Mouse (Mus musculus): ENCODE measurements around the gene Kcnb1. TPM values are rescaled to one million over a fixed set of nuclear protein-coding genes. Genes with fewer than 3 reads are reported as not detected.
"Not testable (repeated sequence)": the region's sequence is repeated elsewhere in the genome, so short reads cannot be mapped to it uniquely, and the experiment has no call there.

The Kcnb1 gene
- polyA plus RNA-seq, 1 experiment, result not detected

- Histone ChIP-seq H3K27me3 (ENCODE audit: control insufficient read depth, insufficient read depth, insufficient read length) (no peaks in the 10 kb centered on the region), H3K4me3 (ENCODE audit: insufficient read depth, poor library complexity, severe bottlenecking) (no peak overlapping the region), H3K36me3 (ENCODE audit: control insufficient read depth, insufficient read depth) (no peaks in the 10 kb centered on the region), H3K79me3 (ENCODE audit: low read depth) (no peaks in the 10 kb centered on the region), H3ac (ENCODE audit: control insufficient read depth, insufficient read length, low read depth) (no peak overlapping the region), H3K79me2 (ENCODE audit: control insufficient read depth, insufficient read depth) (no peaks in the 10 kb centered on the region)
- TF ChIP-seq CEBPB (IDR thresholded peaks at IDR 0.05; ENCODE audit: low read depth), result no peak
- TF ChIP-seq MAX (IDR thresholded peaks at IDR 0.05), result no peak
- TF ChIP-seq MYOD1 (IDR thresholded peaks at IDR 0.05; ENCODE audit: control insufficient read depth, insufficient read length, low read depth), result no peak
- no peak for TF ChIP-seq FOSL1 (IDR thresholded peaks at IDR 0.05; ENCODE audit: insufficient read depth, low read length, poor library complexity, severe bottlenecking)
- no peak for TF ChIP-seq MYOG (IDR thresholded peaks at IDR 0.05; ENCODE audit: control insufficient read depth, extremely low read depth, insufficient read length)
- no peak for TF ChIP-seq USF1 (IDR thresholded peaks at IDR 0.05; ENCODE audit: low read depth)
- TF ChIP-seq CTCF (IDR thresholded peaks at IDR 0.05; ENCODE audit: control insufficient read depth, insufficient read depth, insufficient read length), result no peak
Observed at GRCm38 (mm10) chr2:167212551-167212950, 22.6 kb upstream of the Kcnb1 start.

GRCm38 (mm10) chr2:167212089-167212488 lies 22.1 kb upstream of the Kcnb1 start:
- H3K79me3 ChIP-seq (ENCODE audit: low read depth), result no peaks in the 10 kb centered on the region
- TF ChIP-seq USF1 (IDR thresholded peaks at IDR 0.05; ENCODE audit: low read depth) (no peak), MYOG (IDR thresholded peaks at IDR 0.05; ENCODE audit: control insufficient read depth, extremely low read depth, insufficient read length) (no peak), MAX (IDR thresholded peaks at IDR 0.05) (no peak), FOSL1 (IDR thresholded peaks at IDR 0.05; ENCODE audit: insufficient read depth, low read length, poor library complexity, severe bottlenecking) (no peak), CTCF (IDR thresholded peaks at IDR 0.05; ENCODE audit: control insufficient read depth, insufficient read depth, insufficient read length) (no peak), MYOD1 (IDR thresholded peaks at IDR 0.05; ENCODE audit: control insufficient read depth, insufficient read length, low read depth) (no peak), CEBPB (IDR thresholded peaks at IDR 0.05; ENCODE audit: low read depth) (no peak)

GRCm38 (mm10) chr2:167209900-167210299 lies 19.9 kb upstream of the Kcnb1 start:
- Histone ChIP-seq H3ac (ENCODE audit: control insufficient read depth, insufficient read length, low read depth) (no peak overlapping the region), H3K79me2 (ENCODE audit: control insufficient read depth, insufficient read depth) (no peaks in the 10 kb centered on the region), H3K36me3 (ENCODE audit: control insufficient read depth, insufficient read depth) (no peaks in the 10 kb centered on the region), H3K79me3 (ENCODE audit: low read depth) (no peaks in the 10 kb centered on the region), H3K27me3 (ENCODE audit: control insufficient read depth, insufficient read depth, insufficient read length) (no peaks in the 10 kb centered on the region), H3K4me3 (ENCODE audit: insufficient read depth, poor library complexity, severe bottlenecking) (no peak overlapping the region)
- TF ChIP-seq CEBPB (IDR thresholded peaks at IDR 0.05; ENCODE audit: low read depth), result no peak
- TF ChIP-seq FOSL1 (IDR thresholded peaks at IDR 0.05; ENCODE audit: insufficient read depth, low read length, poor library complexity, severe bottlenecking), result no peak
- TF ChIP-seq MYOD1 (IDR thresholded peaks at IDR 0.05; ENCODE audit: control insufficient read depth, insufficient read length, low read depth), result no peak
- no peak for TF ChIP-seq MYOG (IDR thresholded peaks at IDR 0.05; ENCODE audit: control insufficient read depth, extremely low read depth, insufficient read length)
- TF ChIP-seq MAX (IDR thresholded peaks at IDR 0.05), result no peak
- TF ChIP-seq CTCF (IDR thresholded peaks at IDR 0.05; ENCODE audit: control insufficient read depth, insufficient read depth, insufficient read length), result no peak
- TF ChIP-seq USF1 (IDR thresholded peaks at IDR 0.05; ENCODE audit: low read depth), result no peak

More at GRCm38 (mm10) chr2:167212089-167212488, 22.1 kb upstream of the Kcnb1 start:
- H3K4me3 ChIP-seq (ENCODE audit: insufficient read depth, poor library complexity, severe bottlenecking), result no peak overlapping the region
- H3K36me3 ChIP-seq (ENCODE audit: control insufficient read depth, insufficient read depth), result no peaks in the 10 kb centered on the region
- H3K27me3 ChIP-seq (ENCODE audit: control insufficient read depth, insufficient read depth, insufficient read length), result no peaks in the 10 kb centered on the region
- H3K79me2 ChIP-seq (ENCODE audit: control insufficient read depth, insufficient read depth), result no peaks in the 10 kb centered on the region
- H3ac ChIP-seq (ENCODE audit: control insufficient read depth, insufficient read length, low read depth), result no peak overlapping the region

GRCm38 (mm10) chr2:167208984-167209383 lies 19.0 kb upstream of the Kcnb1 start:
- Histone ChIP-seq H3K36me3 (ENCODE audit: control insufficient read depth, insufficient read depth) (no peaks in the 10 kb centered on the region), H3K79me3 (ENCODE audit: low read depth) (no peaks in the 10 kb centered on the region), H3ac (ENCODE audit: control insufficient read depth, insufficient read length, low read depth) (no peak overlapping the region), H3K27me3 (ENCODE audit: control insufficient read depth, insufficient read depth, insufficient read length) (no peaks in the 10 kb centered on the region), H3K79me2 (ENCODE audit: control insufficient read depth, insufficient read depth) (no peaks in the 10 kb centered on the region), H3K4me3 (ENCODE audit: insufficient read depth, poor library complexity, severe bottlenecking) (no peak overlapping the region)
- no peak for TF ChIP-seq CEBPB (IDR thresholded peaks at IDR 0.05; ENCODE audit: low read depth)
- TF ChIP-seq MYOG (IDR thresholded peaks at IDR 0.05; ENCODE audit: control insufficient read depth, extremely low read depth, insufficient read length), result no peak
- no peak for TF ChIP-seq FOSL1 (IDR thresholded peaks at IDR 0.05; ENCODE audit: insufficient read depth, low read length, poor library complexity, severe bottlenecking)
- TF ChIP-seq MAX (IDR thresholded peaks at IDR 0.05), result no peak
- no peak for TF ChIP-seq MYOD1 (IDR thresholded peaks at IDR 0.05; ENCODE audit: control insufficient read depth, insufficient read length, low read depth)
- no peak for TF ChIP-seq CTCF (IDR thresholded peaks at IDR 0.05; ENCODE audit: control insufficient read depth, insufficient read depth, insufficient read length)
- TF ChIP-seq USF1 (IDR thresholded peaks at IDR 0.05; ENCODE audit: low read depth), result no peak

GRCm38 (mm10) chr2:167205918-167206629 lies 16.1 kb upstream of the Kcnb1 start:
- Histone ChIP-seq H3K4me3 (ENCODE audit: insufficient read depth, poor library complexity, severe bottlenecking) (no peak overlapping the region), H3ac (ENCODE audit: control insufficient read depth, insufficient read length, low read depth) (no peak overlapping the region), H3K36me3 (ENCODE audit: control insufficient read depth, insufficient read depth) (no peaks in the 10 kb centered on the region), H3K79me3 (ENCODE audit: low read depth) (no peaks in the 10 kb centered on the region), H3K79me2 (ENCODE audit: control insufficient read depth, insufficient read depth) (no peaks in the 10 kb centered on the region), H3K27me3 (ENCODE audit: control insufficient read depth, insufficient read depth, insufficient read length) (no peaks in the 10 kb centered on the region)
- no peak for TF ChIP-seq CTCF (IDR thresholded peaks at IDR 0.05; ENCODE audit: control insufficient read depth, insufficient read depth, insufficient read length)
- no peak for TF ChIP-seq MYOG (IDR thresholded peaks at IDR 0.05; ENCODE audit: control insufficient read depth, extremely low read depth, insufficient read length)
- no peak for TF ChIP-seq USF1 (IDR thresholded peaks at IDR 0.05; ENCODE audit: low read depth)

GRCm38 (mm10) chr2:167204686-167205085 lies 14.7 kb upstream of the Kcnb1 start:
- H3ac ChIP-seq (ENCODE audit: control insufficient read depth, insufficient read length, low read depth); H3K79me2 ChIP-seq (ENCODE audit: control insufficient read depth, insufficient read depth); H3K4me3 ChIP-seq (ENCODE audit: insufficient read depth, poor library complexity, severe bottlenecking); H3K79me3 ChIP-seq (ENCODE audit: low read depth); H3K27me3 ChIP-seq (ENCODE audit: control insufficient read depth, insufficient read depth, insufficient read length); H3K36me3 ChIP-seq (ENCODE audit: control insufficient read depth, insufficient read depth): not testable (repeated sequence)
